Mouse (Mus musculus) frontal cortex, adult 2 months (tissue): Measurements from ENCODE around the gene Hist1h2bl. TPM values are rescaled to one million over a fixed set of nuclear protein-coding genes. Genes with fewer than 3 reads are reported as not detected.
"Not testable (repeated sequence)": the region's sequence is repeated elsewhere in the genome, so short reads cannot be mapped to it uniquely, and the experiment has no call there.

Source experiments
- DNase-seq, 2 experiments: peaks; one replicate each; pipeline ENCODE4 v3.0.0; 2022; ENCODE audit warnings: low spot score in 1 of 2; ENCODE audit errors: extremely low spot score in 1 of 2
- polyA plus RNA-seq: library from polyadenylated mRNA; depleted of rRNA; stranded (reverse); fragments of >200 nt; gene quantifications from 2 replicates; pipeline ENCODE4 v1.2.3, GENCODE M21; 2012

Gene Hist1h2bl
- polyA plus RNA-seq, 1 experiment = not detected

DNA sequence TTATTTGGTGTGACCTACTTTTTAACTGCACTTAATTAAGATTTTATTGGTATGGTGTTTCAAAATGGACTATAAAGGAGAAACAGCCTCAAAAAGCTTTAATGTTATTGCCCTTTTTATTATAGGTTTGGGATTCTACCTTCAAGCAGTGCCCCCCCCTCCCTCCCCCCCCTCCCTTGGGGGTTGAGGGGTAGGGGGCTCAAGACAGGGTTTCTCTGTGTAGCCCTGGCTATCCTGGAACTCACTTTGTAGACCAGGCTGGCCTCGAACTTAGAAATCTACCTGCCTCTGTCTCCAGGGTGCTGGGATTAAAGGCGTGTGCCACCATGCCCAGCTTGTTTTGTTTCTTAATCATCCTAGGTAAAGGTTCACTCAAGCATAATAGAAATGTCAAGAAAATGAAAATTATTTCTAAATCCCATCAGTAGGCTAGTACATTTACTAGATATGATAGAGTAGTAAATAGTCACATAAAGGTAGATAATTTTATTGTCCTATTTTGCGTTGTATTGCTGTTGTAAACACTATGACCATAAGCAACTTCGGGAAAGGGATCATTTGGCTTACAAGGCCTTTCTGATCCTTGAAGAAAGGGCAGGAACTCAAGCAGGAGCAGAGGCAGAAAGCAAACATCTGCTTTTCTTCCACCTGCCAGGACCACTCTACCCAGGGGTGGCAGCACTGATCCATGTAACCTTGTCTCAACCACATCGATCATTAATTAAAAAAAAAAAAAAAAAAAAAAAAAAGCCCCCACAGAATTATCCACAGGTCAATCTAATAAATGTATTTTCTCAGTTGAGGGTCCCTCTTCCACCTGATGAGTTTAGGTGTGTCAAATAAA lies 7.3 kb upstream of the Hist1h2bl start:
- DNase-seq = no peak

DNA sequence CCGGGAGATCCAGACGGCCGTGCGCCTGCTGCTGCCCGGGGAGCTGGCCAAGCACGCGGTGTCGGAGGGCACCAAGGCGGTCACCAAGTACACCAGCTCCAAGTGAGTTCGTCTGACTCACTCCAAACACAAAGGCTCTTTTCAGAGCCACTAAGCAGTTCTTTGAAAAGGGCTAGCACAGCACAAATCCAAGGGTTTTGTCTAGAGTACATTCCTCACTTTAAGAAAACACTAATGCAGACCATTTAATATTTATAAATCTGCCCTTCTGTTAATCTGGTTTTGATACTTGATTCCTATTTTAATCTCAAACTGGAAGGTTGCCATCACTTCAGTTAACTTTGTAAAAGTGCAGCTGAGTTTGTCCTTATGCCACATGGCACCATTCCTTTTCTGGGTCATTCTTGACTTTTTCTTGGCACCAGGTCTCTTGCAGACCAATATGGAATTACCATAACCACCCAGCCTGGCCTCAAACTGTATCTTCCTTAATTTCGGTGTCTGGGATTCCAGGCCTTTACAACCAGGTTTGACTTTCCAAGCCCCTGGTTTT lies 6.5 kb upstream of the Hist1h2bl start:
- DNase-seq = no peak

DNA sequence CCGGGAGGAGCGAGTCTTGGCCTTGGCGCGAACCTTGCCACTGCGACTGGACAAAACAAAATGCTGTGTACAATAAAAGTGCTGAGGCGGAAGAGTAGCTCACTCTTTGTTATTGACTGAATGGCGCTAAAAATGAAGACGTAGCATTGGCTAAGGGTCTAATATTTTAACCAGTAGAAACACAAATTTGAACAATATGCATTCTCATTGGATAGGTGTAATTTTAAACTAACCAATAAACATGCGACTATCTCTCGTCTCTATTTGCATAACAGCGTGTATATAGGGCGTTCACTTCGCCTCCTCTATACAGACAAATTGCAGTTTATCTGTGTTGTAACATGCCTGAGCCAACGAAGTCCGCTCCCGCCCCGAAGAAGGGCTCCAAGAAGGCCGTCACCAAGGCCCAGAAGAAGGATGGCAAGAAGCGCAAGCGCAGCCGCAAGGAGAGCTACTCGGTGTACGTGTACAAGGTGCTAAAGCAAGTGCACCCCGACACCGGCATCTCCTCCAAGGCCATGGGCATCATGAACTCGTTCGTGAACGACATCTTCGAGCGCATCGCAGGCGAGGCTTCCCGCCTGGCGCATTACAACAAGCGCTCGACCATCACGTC lies 5.9 kb upstream of the Hist1h2bl start, which contains the start of gene Hist1h2bm:
Gene Hist1h2bm (plus strand): TSS at position 288 of the 616 bp plus-strand sequence.
- DNase-seq = peak; percentile 74 to 86

DNA sequence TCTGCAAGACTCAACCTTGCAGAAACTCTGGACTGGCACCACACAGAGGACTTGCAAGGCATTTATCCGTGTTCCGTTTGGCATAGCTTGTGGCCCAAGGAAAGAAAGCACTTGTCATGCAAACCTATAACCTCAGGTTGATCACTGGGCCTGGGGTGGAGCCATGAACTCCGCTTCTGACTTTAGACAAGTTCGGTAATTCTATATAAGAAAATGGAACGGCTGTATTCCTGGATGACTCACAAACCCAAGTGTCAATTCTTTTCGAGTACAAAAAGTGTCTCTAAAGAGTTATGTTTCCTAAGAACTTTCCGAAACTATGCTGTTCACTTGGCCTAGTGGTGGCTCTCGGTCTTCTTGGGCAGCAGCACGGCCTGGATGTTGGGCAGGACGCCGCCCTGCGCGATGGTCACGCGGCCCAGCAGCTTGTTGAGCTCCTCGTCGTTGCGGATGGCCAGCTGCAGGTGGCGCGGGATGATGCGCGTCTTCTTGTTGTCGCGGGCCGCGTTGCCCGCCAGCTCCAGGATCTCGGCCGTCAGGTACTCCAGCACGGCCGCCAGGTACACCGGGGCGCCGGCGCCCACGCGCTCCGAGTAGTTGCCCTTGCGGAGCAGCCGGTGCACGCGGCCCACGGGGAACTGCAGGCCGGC lies 5.3 kb upstream of the Hist1h2bl start:
- not testable (repeated sequence) for DNase-seq

DNA sequence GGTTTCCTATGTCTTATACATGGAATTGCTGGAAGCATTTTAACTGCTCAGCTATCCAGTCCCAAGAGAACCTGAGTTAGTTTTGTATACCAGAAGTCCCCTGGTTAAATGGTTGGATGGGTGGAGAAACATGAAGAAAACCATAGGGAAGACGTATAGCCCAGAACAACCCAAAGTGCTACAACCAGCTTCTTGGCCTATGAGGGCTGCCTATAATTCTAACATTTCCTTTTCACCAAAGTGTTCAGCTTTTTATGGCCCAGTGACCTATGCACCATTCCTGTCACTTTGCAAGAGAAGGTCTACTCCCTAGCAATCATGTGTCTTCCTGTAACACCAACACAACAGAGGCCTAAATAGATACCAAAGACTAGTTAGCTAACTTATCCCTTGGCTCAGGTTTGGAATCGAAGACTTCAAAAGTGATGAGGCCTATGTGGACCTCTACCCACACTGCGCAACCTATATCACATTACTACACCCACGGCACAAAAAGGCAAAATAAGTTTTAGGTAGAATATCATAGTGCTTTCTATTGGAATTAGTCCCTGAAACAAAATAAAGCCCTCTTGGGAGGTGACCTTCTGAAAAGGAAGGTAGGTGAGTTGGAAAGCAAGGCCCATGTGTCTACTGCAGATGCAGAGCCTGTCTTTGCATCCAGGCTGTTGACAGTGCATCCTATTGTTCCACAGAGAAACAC lies 2.6 kb upstream of the Hist1h2bl start:
- DNase-seq = no peak

DNA sequence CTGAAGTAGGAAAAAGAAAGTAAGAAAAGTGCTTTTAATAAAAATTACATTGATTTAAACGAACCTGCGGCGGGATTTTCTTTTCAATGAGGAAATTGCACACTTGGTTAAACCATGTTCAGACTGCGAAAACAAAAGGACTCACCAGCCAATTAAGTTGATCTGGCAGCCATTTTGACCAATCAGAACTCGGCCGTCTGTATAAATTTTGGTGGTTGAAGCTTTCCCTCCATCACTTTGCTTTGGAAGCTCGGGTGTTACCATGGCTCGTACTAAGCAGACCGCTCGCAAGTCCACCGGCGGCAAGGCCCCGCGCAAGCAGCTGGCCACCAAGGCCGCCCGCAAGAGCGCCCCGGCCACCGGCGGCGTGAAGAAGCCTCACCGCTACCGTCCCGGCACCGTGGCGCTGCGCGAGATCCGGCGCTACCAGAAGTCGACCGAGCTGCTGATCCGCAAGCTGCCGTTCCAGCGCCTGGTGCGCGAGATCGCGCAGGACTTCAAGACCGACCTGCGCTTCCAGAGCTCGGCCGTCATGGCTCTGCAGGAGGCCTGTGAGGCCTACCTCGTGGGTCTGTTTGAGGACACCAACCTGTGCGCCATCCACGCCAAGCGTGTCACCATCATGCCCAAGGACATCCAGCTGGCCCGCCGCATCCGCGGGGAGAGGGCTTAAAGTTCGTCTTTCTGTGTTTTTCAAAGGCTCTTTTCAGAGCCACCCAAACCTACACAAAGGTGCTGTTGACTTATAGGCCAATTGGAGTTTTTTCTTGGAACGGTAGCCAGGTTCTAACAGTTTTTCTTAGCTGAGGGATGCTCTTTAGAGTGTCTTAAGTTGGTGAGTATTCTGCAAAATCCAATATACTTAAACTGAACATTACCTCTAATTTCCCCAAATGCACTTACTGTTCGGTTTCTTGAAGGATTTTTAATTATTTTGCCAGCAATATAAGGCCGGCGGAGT lies 1.7 kb upstream of the Hist1h2bl start, which contains the start of gene Hist1h3h:
Gene Hist1h3h (plus strand): TSS at position 263 of the 961 bp plus-strand sequence.
- peak; percentile 84 to 95 for DNase-seq

DNA sequence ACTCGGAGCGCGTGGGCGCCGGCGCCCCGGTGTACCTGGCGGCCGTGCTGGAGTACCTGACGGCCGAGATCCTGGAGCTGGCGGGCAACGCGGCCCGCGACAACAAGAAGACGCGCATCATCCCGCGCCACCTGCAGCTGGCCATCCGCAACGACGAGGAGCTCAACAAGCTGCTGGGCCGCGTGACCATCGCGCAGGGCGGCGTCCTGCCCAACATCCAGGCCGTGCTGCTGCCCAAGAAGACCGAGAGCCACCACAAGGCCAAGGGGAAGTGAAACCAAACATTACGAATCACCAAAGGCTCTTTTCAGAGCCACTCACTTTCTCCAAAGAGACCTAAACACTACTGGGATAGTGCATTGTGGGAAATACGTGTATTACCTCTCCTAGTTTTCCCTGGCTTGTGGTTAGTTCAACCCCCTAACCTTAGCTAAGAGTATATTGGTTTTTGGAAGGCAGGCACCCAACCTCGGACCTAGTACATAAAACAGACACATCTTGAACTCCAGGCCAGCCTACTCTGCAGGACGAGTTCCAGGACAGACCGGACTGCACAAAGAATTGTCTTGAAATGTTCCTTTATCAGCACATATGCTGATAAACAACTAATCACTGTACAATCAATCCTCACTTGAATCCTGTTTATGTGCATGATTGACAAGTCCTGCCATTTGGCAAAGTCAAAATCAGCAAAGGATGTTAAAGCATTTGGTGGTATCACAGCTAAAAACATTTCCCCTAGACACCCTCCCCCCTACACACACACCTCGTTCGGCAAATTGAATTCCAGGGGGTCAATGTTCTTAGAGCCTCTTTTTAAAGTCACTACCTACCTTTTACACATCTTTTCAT lies 823 bp upstream of the Hist1h2bl start:
- DNase-seq = not testable (repeated sequence)

DNA sequence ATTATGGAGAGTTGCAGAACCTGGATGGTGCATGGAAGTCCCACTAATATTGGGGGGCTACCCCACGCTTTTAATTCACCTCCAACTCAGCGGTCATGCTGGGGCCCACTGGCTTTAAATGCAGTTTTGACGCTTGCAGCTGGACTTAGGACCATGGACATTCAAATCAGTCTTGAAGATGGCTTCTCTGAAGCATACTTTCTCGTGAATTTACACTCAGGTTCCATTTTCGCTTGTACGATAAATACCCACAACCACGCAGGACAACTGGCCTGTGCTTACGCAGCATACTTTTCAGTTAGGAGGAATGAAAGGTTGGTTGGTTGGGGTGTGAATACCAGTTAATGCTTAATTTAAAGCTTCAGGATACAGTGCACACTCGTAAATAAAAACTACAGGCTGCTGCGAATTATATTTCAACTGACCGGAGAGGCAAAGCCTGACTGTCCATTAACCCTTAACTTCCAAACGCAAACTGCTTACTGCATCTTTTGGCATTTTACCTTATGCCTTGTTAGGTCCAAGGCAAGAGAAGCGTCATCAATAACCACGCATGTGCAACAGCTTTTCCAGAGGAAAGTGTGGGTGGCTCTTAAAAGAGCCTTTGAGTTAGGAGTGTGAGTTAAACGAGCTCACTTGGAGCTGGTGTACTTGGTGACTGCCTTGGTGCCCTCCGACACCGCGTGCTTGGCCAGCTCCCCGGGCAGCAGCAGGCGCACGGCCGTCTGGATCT lies 646 bp downstream of the Hist1h2bl start:
- DNase-seq = peak in 1 of 2 experiments; percentile 47

DNA sequence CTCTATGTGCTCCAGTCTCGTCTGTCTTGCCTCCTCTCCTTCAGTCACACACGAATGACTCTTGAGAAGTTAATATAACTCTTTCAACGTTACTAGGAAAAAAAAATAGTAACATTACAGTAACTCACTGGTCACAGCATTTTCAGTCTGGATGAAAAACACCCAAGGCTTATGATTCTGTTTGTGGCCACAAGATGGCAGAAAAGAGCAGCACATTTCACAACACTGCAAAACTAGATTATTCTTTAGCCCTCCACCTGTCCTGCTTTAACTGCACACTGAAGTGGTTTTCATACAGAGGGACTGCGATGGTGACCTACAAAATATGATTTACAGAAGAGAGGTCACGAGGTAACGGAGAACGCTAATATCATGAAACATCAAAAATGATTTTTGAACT lies 1.2 kb downstream of the Hist1h2bl start:
- peak; percentile 66 to 86 for DNase-seq

DNA sequence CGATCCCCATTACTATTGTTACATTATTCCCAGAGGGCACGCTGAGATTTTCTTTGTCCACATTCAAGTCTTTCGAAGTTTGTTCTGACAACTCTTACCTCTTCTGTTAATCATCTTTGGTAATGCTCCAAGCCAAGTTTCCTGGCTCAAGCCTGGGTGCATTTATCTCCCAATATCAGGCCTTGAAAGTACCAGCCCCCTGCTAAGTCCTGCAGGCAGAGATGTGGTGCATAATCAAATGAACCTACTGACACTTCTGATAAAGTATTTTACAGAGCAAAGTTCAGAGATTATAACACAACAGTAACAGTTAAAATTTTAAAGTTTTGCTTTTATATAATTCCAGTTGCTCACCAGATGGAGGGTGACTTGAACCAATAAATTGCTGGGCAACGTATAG lies 4.2 kb downstream of the Hist1h2bl start:
- no peak for DNase-seq

DNA sequence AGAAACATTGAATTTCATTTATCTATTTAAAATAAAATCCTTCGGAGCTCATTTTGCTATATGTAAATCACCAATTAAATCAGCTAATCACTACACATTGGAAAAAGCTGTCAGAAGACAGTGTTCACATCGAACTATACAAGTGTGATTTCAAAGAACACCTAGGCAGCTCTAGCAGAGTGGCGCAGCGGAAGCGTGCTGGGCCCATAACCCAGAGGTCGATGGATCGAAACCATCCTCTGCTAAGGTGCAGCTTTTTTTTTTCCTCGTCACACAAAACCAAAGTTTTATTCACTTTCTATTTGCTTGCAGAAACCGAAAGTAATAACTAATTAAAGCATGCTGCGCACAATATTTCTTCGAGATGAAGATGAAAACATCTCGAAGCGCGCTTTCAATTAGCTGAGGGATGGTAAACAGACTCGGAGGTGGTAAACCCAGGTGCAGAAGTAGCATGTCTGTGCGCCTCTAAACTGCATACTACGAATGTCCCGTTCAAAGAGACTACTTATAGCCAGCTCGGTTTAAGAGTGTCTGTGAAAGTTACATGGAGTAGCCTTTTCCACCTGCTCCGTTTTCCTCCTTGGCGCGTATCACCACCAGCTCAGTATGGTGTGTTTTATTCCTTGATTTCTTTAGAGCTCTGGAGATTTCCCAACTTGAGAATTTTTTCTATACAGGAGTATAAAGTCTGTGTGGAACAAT lies 5.0 kb downstream of the Hist1h2bl start:
- DNase-seq = peak; percentile 69 to 93

DNA sequence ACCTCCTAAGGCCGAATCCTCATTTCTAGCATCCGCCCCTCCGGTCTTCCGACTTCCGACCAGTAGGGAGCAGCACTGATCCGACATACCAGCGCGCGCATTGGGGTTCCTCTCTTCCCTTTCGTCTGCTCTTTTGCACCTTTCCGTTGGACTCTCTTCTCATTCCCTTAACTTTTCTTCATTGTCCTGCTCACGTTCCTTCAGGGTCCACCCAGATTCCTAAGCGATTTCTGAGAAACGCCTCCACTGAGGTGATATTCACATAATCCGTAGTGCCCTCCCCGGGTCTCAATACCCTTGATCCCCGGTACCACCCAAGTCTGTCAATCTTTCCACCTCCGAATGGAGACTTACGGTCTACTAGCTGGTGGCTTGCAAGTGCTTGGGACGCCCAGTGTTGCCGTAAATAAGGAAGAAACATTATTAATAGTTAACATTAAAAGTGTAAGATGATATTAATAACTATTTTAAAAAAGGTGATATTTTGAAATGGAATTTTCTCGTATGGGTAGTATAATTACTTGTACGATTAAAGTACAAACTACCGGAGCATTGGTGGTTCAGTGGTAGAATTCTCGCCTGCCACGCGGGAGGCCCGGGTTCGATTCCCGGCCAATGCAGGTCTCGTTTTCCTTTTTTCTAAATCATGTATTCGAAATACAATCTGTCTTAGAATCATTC lies 5.8 kb downstream of the Hist1h2bl start:
- peak; percentile 73 to 95 for DNase-seq

DNA sequence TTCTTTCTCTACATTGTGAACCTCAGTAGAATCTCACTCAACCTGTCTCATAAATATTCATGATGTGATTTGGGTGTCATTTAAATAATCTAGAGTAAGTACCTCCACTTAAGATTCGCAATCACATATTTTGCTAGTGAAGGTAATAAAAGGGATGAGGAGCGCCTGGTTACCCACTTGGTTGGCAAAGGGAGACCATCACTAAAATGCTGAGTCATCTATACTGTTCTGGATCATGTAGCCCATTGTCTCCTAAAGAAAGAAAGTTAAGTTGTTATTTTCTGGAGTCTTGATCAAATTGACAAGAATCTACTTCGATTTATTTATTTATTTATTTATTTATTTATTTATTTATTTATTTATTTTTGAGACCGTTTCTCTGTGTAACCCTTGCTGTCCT lies 9.3 kb downstream of the Hist1h2bl start:
- DNase-seq = no peak

DNA sequence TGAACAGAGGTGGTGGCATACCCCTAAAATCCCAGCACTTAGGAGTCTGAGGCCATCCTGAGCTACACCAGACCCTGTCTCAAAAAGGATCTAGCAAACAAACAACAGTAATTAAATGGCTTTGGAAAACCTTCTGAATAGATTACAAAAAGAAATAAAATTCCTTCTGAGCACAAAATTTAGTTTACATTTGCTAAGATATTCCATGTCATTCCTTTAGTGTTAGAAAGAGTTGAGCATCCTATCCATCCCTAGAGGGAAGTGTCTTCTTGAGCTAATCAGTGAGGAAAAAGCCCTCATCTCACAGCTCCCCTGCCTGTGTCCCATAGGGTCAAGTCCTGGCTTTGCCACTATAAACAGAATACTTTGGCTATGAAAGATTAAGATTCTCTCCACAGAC lies 18.1 kb downstream of the Hist1h2bl start, which contains the start of gene Olfr1359:
Gene Olfr1359 (plus strand): TSS at position 301 of the 400 bp plus-strand sequence.
- no peak for DNase-seq

DNA sequence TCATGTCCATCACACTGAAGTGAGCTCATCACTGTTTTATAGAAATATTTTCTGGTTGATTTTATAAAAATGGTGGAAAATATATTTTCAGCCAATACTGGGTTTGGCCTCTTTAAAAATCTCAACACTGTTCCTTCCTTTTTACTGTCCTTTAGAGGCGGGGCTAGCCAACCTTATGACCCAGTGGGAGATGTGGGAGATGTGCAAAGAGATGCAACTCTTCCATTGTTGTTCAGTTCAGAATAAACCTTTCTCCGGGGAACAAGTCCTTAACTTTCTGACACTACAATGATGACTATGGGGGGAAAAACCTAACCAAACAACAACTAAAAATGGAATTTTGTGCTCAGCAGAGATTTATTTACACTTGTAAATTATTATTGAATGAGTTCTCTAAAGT lies 38.6 kb downstream of the Hist1h2bl start, which contains the start of gene Olfr1360:
Gene Olfr1360 (minus strand): TSS at position 101 of the 400 bp plus-strand sequence.
- no peak for DNase-seq
